Mouse (Mus musculus) spleen, embryonic (tissue): ENCODE measurements around the gene S100a1.

Experiments used
- CTCF ChIA-PET: fragments of 350-600 bp; sonication (Branson Sonifier 250); formaldehyde crosslinking; loops from one replicate; lab custom pipeline; 2022; lab: Charles Lee

The S100a1 gene

DNA sequence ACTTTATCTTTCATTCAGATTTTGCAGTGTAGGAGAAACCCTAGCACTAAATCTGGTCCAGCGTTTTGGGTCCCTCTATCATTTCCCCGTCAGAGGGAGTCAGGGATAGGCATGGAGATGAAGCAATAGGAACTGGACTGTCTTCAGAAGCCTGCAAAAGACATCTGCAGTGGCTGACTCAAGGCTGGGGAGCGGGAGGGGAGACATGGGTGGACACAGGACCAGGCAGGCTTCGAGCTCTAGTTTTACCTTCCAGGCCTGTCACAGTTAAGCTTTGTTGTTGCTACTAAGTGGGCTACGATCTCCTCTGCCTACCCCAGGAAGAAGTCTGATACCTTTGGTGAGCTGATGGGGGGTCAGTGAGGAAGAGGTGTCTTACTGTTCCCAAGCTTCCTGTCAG is 1.9 kb downstream of the S100a1 start:
- CTCF ChIA-PET = interaction anchor here (0.6 to 1.1 kb wide), 2 partner anchors 100 to 103 kb away, joined by 3 to 4 read pairs; no protein-coding TSS in a partner anchor

DNA sequence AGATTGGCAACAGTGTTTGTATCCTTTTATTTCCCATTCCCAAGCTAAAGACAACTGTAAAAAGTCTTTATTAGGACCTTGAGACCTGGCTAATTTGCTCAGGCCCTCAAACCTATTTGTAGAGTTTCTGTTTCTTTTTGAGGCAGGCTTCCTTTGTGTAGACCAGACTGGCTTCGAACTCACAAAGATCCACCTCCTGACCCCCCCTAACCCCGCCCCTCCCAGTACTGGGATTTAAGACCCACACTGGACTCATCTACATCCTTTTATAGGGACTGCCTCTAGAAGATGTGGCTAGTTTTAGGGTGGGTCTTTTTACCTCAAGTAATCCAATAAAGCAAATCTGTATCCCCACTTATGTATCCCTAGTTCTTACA is 4.5 kb downstream of the S100a1 start:
- CTCF ChIA-PET = no interaction called here

DNA sequence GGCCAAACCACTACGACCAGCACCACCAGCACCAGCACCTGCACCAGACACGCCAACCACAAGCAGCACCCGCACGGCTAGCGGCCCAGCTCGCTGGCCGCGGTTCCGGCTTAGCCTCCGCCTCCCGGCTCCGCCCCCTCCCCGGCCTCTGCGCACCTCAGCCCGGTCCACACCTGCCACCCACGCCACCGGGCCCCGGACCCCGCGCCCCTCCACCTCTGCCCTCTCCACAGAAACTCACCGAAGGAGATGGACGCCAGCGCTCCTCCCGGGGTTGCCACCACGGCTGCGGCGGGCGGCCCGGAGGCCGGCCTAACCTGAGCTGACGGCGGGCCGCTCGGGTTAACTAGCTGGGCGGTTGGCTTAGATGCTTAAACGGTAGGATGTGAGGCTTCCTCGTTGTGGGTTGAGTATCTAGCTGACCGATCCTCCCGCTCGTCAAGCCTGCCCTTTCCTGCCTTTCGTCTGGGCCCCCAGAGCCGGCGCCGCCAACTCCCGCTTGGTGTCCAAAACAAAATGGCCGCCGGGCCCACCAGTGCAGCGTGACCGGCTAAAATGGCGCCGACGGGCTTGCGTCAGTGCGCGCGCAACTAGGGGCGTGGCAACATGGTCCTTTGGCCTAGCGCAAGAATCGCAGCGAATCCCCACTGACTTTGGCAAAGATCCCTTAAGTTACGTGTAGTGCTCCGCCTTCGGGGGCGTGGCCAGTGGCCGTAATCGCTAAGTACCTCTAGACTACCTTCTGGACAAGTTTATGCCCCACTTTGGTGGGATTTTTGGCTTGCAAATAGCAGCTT is 5.0 kb downstream of the S100a1 start, which contains the start of gene Chtop:
Gene Chtop (minus strand): TSS at position 549 of the 797 bp plus-strand sequence.
- CTCF ChIA-PET = no interaction called here

DNA sequence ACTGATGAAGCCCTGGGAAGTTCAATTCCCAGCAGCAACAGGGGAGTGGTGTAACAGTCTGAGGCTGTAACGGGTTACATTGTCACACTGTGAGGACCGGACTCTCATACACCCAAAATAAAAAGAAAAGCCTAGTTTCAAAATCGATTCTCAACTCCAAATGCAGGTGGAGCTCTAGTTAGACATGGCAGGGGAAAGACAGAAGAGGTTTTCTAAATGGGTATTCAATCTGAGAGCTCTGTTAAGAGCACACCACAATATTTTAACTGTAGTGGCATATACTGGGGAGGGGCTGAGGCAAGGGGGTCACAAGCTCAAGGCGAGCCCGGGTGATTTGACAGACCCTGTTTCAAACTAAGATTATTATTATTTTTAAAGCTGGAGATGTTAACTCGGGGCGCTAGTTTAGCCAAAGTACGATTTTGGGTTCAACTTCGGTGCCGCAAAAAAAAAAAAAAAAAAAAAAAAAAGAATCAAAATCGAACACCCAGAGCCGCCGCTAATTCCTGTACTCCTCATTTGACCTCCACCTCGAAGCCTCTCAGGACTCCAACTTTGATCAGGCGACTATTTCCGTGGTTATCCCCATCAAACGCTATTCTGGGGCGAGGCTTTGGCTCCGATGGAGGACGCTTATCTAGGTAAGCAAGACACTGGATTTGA is 5.8 kb downstream of the S100a1 start:
- CTCF ChIA-PET = no interaction called here

DNA sequence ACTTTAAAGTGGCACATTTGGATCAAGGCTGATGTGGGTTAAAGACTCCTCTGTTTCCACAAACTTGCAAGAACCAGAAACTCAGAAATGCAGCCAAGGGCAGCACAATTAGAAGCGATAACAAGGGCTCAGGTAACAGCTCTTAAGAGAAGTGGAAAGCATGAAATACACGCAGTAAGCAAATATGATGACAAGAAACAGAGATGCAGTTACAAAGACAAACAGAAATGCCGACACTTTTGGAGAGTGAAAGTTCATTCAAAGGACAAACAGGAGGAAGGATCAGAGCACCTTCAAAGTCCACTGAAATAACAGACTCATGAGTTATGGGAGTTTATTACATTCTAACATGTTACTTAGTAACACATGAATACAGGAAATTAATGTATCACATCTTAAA is 7.8 kb downstream of the S100a1 start:
- CTCF ChIA-PET = no interaction called here

DNA sequence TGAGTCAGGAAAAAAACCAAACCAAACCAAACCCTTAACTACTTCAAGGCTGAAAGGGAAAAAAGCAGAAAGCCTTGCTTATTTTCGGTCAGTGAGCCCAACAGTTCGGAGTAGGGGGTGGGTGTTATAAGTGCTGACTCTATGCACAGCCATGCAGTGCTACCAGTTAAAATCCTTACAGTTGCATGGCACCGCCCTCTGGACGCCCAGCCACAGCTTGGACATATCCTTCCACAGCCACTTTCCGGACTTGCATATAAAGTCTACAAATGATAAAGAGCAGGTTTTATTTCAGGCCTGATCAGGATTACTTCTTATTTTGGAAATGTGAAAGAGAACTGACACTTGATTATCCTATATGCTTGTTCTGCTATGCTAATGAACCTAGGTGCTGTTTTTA is 9.0 kb downstream of the S100a1 start:
- CTCF ChIA-PET = interaction anchor here (0.9 kb wide), 1 partner anchor 12 kb away, joined by 3 read pairs; no protein-coding TSS in a partner anchor

DNA sequence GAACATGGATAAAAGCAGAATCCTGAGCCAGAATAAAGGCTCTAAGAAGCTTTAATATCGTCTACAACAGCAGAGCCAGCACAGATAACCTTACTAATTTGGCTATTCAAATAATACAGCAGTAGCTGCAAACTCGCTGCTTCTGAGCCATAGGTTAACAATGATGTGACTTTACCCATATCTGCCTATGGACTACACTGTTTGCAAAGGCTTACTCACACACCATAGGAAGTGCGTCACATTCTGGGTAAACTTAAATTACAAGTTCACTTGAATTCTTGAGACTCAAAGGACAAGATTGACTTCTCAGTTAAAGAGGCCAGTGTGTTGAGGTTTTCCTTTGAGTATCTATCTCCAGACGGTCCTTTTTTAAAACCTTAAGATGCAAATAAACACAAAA is 10.7 kb downstream of the S100a1 start:
- CTCF ChIA-PET = interaction anchor here (1.0 kb wide), 1 partner anchor 11 kb away, joined by 4 read pairs; no protein-coding TSS in a partner anchor

DNA sequence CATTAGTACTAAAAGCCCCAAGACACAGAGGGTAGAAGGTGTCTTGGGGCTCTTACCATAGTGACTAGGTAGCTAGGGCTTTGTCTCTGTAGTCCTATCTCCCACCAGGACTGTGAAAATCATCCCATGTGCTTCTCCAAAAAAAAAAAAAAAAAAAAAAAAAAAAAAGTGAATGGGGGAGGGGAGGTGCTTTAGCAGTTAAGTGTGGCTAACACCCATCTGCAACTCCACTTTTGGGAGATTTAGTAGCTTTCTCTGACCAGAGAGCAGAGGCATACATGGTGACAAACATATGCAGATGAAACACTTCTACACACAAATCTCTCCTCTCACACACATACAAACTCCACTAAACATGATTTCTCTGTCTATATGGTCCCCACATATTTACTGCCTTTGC is 16.6 kb downstream of the S100a1 start:
- CTCF ChIA-PET = interaction anchor here (0.6 kb wide), 1 partner anchor 18 kb away, joined by 6 read pairs; no protein-coding TSS in a partner anchor

DNA sequence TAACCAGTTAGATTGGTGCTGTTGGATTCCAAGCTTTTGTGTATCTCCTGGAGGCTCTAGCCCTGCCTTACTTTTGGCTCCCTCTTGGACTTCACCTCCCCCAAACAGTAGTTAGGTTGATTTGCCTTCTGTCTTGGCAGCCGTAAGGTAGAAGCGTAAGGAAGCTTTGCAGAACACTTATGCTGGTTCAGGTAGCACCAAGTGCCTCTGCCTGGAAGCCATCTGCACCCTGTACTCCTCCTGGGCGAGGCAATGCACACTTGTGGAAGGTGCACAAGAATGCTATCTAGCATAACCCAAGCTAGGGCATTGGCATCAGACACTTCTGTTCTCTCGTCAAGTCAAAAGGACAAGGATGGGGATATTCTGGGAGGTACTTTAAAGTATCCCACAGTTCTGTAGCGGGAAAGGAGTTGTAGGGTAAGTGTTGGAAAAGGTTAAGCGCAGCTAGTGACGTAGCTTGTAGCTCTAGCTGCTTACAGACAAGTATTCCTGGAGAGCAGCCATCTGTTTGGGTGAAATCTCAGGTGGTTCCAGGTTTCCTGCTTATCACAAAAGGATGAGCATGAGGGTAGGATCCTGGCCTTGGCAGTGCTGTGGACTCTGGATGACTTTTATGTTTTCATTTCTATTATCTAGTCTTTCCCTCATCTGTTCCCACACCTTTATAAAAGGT is 18.2 kb downstream of the S100a1 start:
- CTCF ChIA-PET = no interaction called here

DNA sequence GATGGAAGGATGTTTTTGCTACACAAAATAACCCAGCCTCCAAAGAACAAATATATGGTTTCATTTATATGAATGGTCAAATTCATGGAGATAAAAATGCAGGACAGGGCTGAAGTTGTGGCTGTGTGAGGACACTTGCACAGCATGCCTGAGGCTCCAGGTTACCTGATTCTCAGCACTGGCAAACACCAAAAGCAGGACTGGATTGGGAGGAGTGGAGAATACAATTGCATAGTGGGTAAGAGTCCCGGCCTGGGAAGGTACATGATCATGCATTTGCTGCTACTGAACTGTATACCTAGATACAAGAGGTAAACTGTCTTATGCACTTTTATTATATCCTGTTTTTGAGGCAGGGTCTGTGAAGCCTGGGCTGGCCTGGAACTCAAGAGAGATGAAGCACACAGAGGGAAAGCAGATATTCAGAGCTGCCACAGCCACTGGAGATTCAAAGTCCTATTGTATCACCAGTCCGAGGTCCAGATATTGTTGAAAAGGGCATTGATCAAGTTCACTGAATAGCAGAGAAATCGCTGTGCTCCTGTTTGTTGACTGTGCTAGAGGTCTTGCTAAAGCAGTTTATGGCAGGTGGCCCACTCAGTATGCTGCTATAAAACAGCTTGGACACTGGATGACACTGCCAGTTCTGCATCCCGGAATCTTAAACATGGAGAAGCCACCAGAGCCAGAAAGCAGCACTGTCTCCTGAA is 20.2 kb downstream of the S100a1 start:
- CTCF ChIA-PET = interaction anchor here (1.7 kb wide), 1 partner anchor 10 kb away, joined by 4 read pairs; no protein-coding TSS in a partner anchor

DNA sequence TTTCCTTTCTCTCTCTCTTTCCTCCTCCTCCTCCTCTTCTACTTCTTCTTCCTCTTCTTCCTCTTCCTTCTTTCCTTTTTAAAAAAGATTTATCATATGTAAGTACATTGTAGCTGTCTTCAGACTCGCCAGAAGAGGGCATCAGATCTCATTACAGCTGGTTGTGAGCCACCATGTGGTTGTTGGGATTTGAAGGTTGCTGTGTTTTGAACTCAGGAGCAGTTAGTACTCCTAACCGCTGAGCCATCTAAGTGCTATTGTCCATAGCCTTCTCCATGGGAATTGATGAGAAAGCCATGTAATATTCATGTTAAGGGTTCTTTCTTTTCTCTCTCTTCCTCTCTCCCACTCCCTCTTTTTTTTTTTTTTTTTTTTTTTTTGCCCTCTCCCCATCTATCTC is 22.8 kb downstream of the S100a1 start:
- CTCF ChIA-PET = interaction anchor here (0.7 kb wide), 1 partner anchor 23 kb away, joined by 3 read pairs; no protein-coding TSS in a partner anchor

DNA sequence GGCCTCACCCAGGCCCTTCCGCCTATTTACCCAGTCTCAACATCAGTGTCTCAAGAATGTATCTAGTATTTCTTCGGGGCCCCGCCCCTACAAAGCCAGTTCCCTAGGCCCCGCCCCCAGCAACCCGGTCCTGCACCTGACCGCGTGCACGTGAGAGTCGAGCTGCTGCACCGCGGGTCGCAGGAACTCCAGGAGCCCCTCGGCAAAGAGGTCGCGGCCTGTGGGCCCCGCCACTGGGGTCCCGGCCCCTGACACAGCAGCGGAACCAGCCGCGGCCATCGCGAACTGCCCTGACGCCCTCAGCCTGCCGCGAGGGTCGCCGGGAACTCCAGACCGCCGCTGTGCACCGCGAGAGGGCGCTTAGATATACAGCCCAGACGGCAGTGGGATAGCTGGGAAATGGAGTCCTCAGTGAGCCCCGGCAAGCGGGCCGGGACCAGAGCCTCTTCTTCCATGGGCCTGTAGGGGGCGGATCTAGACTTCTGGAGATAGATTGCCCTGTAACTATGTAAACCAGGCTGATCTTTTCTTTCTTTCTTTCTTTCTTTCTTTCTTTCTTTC is 23.4 kb downstream of the S100a1 start, which contains the start of gene Snapin:
Gene Snapin (minus strand): TSS at position 338 of the 561 bp plus-strand sequence.
- CTCF ChIA-PET = interaction anchor here (0.6 to 0.7 kb wide), 2 partner anchors 22 to 1164 kb away, joined by 3 to 5 read pairs; no protein-coding TSS in a partner anchor

DNA sequence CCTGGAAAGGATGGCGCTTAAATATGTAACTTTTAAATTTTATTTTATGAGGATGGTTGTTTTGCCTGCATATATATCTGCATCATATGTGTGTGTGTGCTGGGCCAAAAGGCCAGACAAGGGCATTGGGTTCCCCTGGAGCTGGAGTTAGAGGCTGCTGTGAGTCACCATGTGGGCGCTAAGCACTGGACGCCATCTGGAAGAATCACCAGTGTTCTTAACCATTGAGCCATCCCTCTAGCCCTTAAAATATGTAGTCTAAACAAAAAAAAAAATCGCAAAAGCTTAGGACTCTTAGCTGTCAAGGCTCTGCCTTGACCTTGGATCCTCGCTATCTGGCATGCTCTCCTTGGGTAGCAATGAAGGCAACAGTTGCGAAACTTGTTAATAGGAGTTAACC is 25.6 kb downstream of the S100a1 start:
- CTCF ChIA-PET = no interaction called here

DNA sequence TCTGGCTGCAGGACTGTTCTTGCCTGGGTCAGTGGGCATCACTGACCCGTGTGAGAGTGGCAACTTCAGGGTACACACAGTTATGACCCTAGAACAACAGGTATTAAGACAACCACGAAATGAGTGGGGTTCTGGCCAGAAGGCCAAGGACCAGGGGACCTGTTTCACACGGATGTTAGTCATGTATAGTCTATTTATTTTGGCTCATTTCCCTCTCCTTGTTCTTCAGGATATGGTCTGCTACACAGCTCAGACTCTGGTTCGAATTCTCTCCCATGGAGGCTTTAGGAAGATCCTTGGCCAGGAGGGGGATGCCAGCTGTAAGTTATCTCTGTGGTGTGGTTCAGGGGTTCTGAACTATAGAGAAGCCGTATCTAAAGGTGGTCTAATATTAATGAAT is 27.2 kb downstream of the S100a1 start:
- CTCF ChIA-PET = no interaction called here

DNA sequence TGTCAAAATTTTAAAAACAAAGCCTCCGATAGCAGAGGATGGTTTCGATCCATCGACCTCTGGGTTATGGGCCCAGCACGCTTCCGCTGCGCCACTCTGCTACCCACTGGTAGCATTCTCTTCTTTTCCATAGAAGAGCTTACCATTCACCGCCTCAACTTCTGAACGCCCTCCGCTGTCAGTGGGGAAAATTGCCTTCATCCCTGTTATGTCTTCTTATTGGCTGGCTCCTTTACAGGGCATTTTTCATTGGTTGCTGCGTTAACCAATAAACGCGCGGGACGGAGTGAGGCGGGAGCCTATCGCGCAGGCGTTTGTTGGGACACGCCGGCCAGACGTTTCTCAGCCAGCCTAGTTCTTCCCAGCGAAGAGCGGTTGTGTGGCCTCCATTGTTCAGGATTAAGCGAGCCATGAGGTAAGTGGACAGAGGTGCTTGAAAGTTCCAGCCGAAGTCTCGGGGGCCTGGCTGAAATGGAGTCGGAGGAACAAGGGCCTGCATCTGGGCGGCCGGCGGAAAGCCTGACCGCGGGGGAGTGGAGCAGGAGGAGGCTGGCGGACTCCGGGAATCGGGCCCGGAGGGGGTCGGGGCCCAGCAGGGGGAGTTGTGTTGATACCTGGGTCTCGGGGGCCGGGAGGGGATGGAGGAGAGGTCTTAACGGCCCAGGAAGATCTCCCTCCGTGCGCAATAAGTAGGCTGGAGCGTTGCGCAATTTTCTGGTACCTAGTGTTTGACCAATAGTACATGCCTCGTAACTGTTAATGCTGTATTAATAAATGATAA is 38.2 kb downstream of the S100a1 start, which contains the start of gene Ilf2:
Gene Ilf2 (plus strand): TSS at position 296 of the 781 bp plus-strand sequence.
- CTCF ChIA-PET = interaction anchor here (0.7 kb wide), 1 partner anchor 55 kb away, joined by 13 read pairs; no protein-coding TSS in a partner anchor

DNA sequence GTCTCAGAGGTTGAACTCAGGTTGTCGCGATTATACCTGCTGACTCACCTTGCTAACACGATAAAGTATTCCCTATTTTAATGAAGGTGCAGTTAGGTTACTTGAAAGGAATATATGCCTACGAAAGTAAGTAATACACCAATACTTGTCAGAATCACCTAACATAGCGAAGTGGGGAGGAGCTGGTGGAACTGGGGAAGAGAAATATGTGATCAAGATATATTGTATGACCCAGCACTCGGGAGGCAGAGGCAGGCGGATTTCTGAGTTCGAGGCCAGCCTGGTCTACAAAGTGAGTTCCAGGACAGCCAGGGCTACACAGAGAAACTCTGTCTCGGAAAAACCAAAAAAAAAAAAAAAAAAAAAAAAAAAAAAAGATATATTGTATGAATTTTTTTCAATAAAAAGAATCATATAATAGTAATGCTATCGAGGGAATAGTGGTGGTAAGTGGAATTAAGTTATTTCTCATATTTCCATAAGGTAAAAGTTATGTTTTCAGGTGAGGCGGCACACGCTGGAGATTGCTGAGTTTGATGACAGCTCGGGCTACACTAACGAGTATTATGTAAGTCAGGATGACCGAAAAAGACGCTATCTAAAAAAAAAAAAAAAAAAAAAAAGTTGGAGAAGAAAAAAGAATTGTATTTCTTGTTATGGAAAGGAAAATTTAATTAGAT is 38.9 kb downstream of the S100a1 start:
- CTCF ChIA-PET = interaction anchor here (0.7 kb wide), 1 partner anchor 54 kb away, joined by 13 read pairs; no protein-coding TSS in a partner anchor

DNA sequence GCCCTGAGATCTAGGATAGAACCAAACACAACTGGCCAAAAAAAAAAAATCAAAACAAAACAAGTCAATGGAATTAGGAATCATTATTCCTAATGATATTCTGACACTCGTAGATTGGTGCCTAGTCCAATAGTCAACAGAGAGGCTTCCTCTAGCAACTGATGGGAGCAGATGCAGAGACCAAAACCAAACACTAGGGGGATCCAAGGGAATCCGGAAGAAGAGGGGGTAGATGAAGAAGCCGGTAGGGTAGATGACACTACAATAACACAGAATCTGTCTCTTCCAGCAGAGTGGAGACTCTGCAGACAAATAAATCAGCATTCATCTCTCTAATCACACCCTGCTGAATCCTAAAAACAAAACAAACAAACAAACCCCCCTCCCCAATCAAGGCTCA is 42.0 kb downstream of the S100a1 start:
- CTCF ChIA-PET = interaction anchor here (0.7 kb wide), 1 partner anchor 386 kb away, joined by 4 read pairs; no protein-coding TSS in a partner anchor

DNA sequence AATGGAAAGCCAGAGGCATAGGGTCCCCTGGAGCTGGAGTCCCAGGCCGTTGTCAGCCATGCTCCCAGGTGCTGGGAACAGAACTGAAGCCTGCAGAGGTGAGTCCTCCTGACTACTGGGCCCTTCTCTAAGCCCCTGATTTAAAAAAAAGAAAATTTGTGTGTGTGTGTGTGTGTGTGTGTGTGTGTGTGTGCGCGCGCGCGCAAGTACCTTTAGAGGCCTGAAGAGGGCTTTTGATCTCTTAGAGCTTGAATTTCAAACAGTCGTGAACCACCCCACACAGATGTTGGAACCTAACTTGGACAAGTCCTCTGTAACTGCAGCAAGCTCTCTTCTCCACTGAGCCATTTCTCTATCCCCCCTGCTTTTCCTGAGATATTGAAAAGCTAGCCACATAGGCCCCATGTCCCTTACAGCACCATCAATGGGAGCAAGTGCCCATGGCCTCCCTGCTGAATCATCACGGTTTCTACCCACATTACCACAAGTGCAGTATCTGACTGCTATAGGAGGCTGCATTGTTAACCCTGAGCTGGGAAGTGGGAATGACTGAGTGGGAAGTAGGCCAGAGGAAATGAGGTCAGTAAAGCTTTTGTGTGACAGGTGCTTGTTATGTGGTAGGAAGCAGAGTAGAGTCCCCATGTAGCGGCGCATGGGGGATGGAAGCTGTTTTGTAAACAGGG is 46.4 kb downstream of the S100a1 start:
- CTCF ChIA-PET = interaction anchor here (0.7 kb wide), 2 partner anchors 90 to 223 kb away, joined by 5 read pairs; no protein-coding TSS in a partner anchor
